Mouse (Mus musculus): ENCODE data around the gene Slc5a10. TPM values are rescaled to one million over a fixed set of nuclear protein-coding genes. Genes with fewer than 3 reads are reported as not detected.

Gene Slc5a10
- polyA plus RNA-seq, 1 experiment from 2014 or later = not detected

DNA sequence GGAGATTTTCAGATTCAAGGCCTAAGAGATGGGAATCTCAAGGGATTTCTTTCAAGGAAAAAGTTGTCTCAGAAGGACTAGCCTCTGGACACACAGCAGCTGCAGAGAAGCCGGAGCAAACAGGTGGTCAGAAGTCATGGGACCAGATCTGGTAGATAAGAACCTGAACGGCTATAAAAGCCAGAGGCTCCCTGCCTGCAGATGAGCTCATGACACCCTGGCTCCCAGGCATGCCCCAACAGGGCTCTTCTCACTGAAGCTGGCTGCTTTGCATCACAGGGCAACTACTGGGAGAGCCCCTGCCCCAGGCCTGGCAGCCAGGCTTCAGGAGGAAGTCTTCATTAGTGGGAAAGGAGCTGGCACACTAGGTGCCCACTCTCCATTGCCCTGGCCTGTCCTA lies 45.3 kb downstream of the Slc5a10 start:
- H3K9me3 ChIP-seq = no peaks in the 10 kb centered on the region
- no peak overlapping the region for H3K9ac ChIP-seq
- no peak for ATAC-seq (ENCODE audit: low FRiP score)
- peaks cover 17% of the 10 kb centered on the region for H3K4me1 ChIP-seq
- WGBS = 69% methylated on average over 2 of the region's 2 CpGs
- no peaks in the 10 kb centered on the region for H3K36me3 ChIP-seq (replicated peaks)
- H3K4me3 ChIP-seq (replicated peaks) = no peak overlapping the region
- no peak overlapping the region for H3K27ac ChIP-seq
- H3K27me3 ChIP-seq = peaks cover 21% of the 10 kb centered on the region
- H3K4me2 ChIP-seq = no peak overlapping the region

DNA sequence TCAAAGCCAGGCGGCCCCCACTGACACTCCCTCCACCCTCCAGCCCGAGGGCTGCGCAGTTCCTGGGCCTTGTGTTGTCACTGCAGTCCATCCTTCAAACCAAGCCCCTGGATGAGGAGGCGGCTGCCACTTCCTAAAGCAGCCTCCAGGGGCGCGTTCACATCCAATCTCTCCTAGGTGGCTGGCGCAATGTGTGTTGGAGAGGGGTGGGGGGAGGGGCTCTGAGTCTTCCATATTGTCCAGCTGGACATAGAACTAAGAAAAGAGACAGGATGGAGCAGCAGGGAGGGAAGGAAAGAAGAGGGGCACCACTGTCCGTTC lies 45.8 kb downstream of the Slc5a10 start:
- Histone ChIP-seq H3K36me3 (replicated peaks) (no peaks in the 10 kb centered on the region), H3K27ac (0 out of 2 replicates have a peak overlapping the region, but pooled peaks have one; percentile 19), H3K4me2 (peak overlapping the region; percentile 24; the same call in 1 of the 2 replicates), H3K9me3 (no peaks in the 10 kb centered on the region), H3K9ac (no peak overlapping the region), H3K4me3 (replicated peaks) (no peak overlapping the region), H3K4me1 (peaks cover 17% of the 10 kb centered on the region), H3K27me3 (peaks cover 20% of the 10 kb centered on the region)
- ATAC-seq (ENCODE audit: low FRiP score) = peak; percentile 72
- WGBS = 4% methylated on average over 8 of the region's 8 CpGs

DNA sequence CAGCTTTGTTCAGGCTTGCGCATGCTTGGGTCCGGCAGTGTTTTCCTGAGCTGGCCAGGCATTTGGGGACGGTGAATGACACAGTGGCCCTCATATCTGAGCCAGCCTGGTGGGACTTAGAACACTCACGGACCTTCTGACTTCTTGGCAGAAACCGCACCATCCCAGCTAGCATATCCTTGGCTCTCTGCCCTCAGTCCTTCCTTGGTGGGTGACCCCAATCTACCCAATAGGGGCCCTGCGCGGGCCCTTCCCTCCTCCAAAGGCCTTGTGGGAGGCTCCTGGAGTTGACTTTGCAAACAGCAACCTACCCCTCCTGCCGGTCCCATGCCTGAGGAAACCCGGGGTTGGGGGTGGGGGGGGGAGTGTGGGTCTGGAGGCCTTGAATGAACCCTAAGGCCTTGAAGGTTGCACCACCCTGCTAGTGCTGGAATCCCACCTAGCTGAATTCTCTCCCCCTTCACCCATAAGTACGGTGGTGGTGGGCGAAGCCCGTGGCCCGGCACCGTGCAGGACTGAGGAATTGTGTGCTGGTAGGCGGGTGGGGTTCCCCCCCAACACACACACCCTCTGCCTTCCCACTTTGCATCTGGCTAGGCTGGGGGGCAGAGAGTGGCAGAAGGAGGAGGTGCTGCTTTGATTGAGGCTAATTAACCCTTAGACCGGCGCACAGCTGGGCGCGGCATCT lies 46.3 kb downstream of the Slc5a10 start:
- peak; percentile 80; the same call in 1 of the 2 replicates for ATAC-seq (ENCODE audit: low FRiP score)
- H3K27me3 ChIP-seq = peaks cover 20% of the 10 kb centered on the region
- H3K9ac ChIP-seq = no peak overlapping the region
- H3K4me1 ChIP-seq = peaks cover 17% of the 10 kb centered on the region
- 24% methylated on average over 19 of the region's 19 CpGs for WGBS
- peak overlapping the region; percentile 24; the same call in 1 of the 2 replicates for H3K4me2 ChIP-seq
- no peaks in the 10 kb centered on the region for H3K9me3 ChIP-seq
- H3K36me3 ChIP-seq (replicated peaks) = no peaks in the 10 kb centered on the region
- 0 out of 2 replicates have a peak overlapping the region, but pooled peaks have one; percentile 19 for H3K27ac ChIP-seq
- no peak overlapping the region for H3K4me3 ChIP-seq (replicated peaks)

- H3K9ac ChIP-seq = no peak overlapping the region
- no peak overlapping the region for H3K27ac ChIP-seq
- H3K9me3 ChIP-seq = no peaks in the 10 kb centered on the region
- no peaks in the 10 kb centered on the region for H3K36me3 ChIP-seq (replicated peaks)
- ATAC-seq (ENCODE audit: low FRiP score) = no peak
- WGBS = 39% methylated on average over 8 of the region's 8 CpGs
- no peak overlapping the region for H3K4me2 ChIP-seq
- no peak overlapping the region for H3K4me3 ChIP-seq (replicated peaks)
- peaks cover 17% of the 10 kb centered on the region for H3K4me1 ChIP-seq
- peaks cover 17% of the 10 kb centered on the region for H3K27me3 ChIP-seq
Measured at GRCm38 (mm10) chr11:61673686-61674085, 46.9 kb downstream of the Slc5a10 start.

GRCm38 (mm10) chr11:61671781-61672383 lies 48.7 kb downstream of the Slc5a10 start:
- no peak overlapping the region for H3K9ac ChIP-seq
- no peaks in the 10 kb centered on the region for H3K9me3 ChIP-seq
- no peaks in the 10 kb centered on the region for H3K36me3 ChIP-seq (replicated peaks)
- ATAC-seq (ENCODE audit: low FRiP score) = no peak
- no peak overlapping the region for H3K4me2 ChIP-seq
- H3K4me3 ChIP-seq (replicated peaks) = no peak overlapping the region
- WGBS = 65% methylated on average over 19 of the region's 19 CpGs
- no peak overlapping the region for H3K27ac ChIP-seq
- peaks cover 15% of the 10 kb centered on the region for H3K27me3 ChIP-seq
- H3K4me1 ChIP-seq = peaks cover 17% of the 10 kb centered on the region

- 84% methylated on average over 14 of the region's 14 CpGs for WGBS
Measured at GRCm38 (mm10) chr11:61669492-61670490, 50.8 kb downstream of the Slc5a10 start.

GRCm38 (mm10) chr11:61667782-61668181 lies 52.8 kb downstream of the Slc5a10 start:
- Histone ChIP-seq H3K27ac (no peak overlapping the region), H3K4me2 (no peak overlapping the region), H3K4me1 (no peaks in the 10 kb centered on the region), H3K27me3 (peaks cover 11% of the 10 kb centered on the region; the same call in 1 of the 2 replicates), H3K36me3 (replicated peaks) (no peaks in the 10 kb centered on the region), H3K9ac (no peak overlapping the region), H3K4me3 (replicated peaks) (no peak overlapping the region), H3K9me3 (no peaks in the 10 kb centered on the region)
- WGBS = 79% methylated on average over 5 of the region's 5 CpGs
- ATAC-seq (ENCODE audit: low FRiP score) = no peak

More at GRCm38 (mm10) chr11:61669492-61670490, 50.8 kb downstream of the Slc5a10 start:
- H3K27ac ChIP-seq = no peak overlapping the region
- H3K9ac ChIP-seq = no peak overlapping the region
- no peaks in the 10 kb centered on the region for H3K36me3 ChIP-seq (replicated peaks)
- no peaks in the 10 kb centered on the region for H3K9me3 ChIP-seq
- no peak for ATAC-seq (ENCODE audit: low FRiP score)
- no peak overlapping the region for H3K4me2 ChIP-seq
- H3K4me1 ChIP-seq = peaks cover 9% of the 10 kb centered on the region
- H3K27me3 ChIP-seq = peaks cover 11% of the 10 kb centered on the region
- H3K4me3 ChIP-seq (replicated peaks) = no peak overlapping the region

- no peak overlapping the region for H3K27ac ChIP-seq
- H3K4me2 ChIP-seq = no peak overlapping the region
- no peak overlapping the region for H3K9ac ChIP-seq
- H3K9me3 ChIP-seq = no peaks in the 10 kb centered on the region
- H3K4me3 ChIP-seq (replicated peaks) = no peak overlapping the region
- H3K27me3 ChIP-seq = peaks cover 6% of the 10 kb centered on the region; the same call in 1 of the 2 replicates
- H3K36me3 ChIP-seq (replicated peaks) = no peaks in the 10 kb centered on the region
- no peaks in the 10 kb centered on the region for H3K4me1 ChIP-seq
- 79% methylated on average over 5 of the region's 5 CpGs for WGBS
- no peak for ATAC-seq (ENCODE audit: low FRiP score)
Measured at GRCm38 (mm10) chr11:61667248-61667647, 53.4 kb downstream of the Slc5a10 start.

- H3K4me3 ChIP-seq (replicated peaks) = no peak overlapping the region
- ATAC-seq (ENCODE audit: low FRiP score) = no peak
- 41% methylated on average over 7 of the region's 7 CpGs for WGBS
- no peaks in the 10 kb centered on the region for H3K4me1 ChIP-seq
- H3K9me3 ChIP-seq = no peaks in the 10 kb centered on the region
- no peak overlapping the region for H3K27ac ChIP-seq
- H3K9ac ChIP-seq = no peak overlapping the region
- H3K36me3 ChIP-seq (replicated peaks) = no peaks in the 10 kb centered on the region
- no peaks in the 10 kb centered on the region for H3K27me3 ChIP-seq
- no peak overlapping the region for H3K4me2 ChIP-seq
Measured at GRCm38 (mm10) chr11:61665991-61666799, 54.4 kb downstream of the Slc5a10 start.

DNA sequence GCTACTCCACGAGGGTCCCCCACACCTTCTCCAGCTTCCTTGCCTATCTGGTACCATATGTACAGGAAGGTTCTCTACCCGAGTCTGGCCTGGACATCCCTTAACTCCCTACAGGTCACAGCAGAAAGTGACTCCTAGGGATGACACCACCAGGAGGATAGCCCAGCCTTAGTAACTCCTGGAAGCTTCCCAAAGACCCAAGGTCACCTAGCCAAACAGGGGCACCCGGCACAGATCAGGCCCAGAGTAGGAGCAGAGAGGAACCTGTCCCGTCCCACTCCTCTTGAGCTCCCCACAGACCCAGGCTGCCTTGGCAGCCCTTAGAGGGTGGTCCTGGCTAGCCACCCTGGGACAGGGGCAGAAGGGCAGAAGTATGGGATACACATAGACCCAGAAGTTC lies 55.2 kb downstream of the Slc5a10 start:
- no peaks in the 10 kb centered on the region for H3K9me3 ChIP-seq
- H3K4me3 ChIP-seq (replicated peaks) = no peak overlapping the region
- no peak overlapping the region for H3K4me2 ChIP-seq
- 84% methylated on average over 4 of the region's 4 CpGs for WGBS
- H3K27me3 ChIP-seq = no peaks in the 10 kb centered on the region
- no peaks in the 10 kb centered on the region for H3K36me3 ChIP-seq (replicated peaks)
- no peak overlapping the region for H3K9ac ChIP-seq
- no peak for ATAC-seq (ENCODE audit: low FRiP score)
- H3K27ac ChIP-seq = no peak overlapping the region
- H3K4me1 ChIP-seq = no peaks in the 10 kb centered on the region

DNA sequence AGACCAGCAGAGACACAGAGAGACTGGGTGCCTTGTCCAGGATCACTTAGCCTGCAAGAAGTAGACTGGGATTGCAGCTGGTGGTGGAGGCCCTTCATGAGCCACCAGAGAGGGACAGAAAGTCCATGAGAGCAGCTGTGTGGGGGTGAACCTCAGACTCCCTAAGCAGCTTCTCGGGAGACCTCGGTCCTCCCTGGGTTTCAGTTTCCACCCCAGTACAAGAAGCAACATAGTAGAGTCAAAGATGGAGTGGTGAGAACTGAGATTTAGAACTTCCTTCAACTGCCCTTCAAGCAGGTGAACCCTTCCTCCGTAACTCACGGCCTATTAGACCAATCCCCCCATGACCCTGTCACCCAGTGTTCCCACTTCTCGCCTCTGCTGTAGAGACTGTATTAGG lies 58.4 kb downstream of the Slc5a10 start:
- H3K9me3 ChIP-seq = no peaks in the 10 kb centered on the region
- no peak overlapping the region for H3K4me3 ChIP-seq (replicated peaks)
- H3K4me2 ChIP-seq = no peak overlapping the region
- no peak overlapping the region for H3K9ac ChIP-seq
- H3K36me3 ChIP-seq (replicated peaks) = no peaks in the 10 kb centered on the region
- no peaks in the 10 kb centered on the region for H3K4me1 ChIP-seq
- no peaks in the 10 kb centered on the region for H3K27me3 ChIP-seq
- 91% methylated on average over 5 of the region's 5 CpGs for WGBS
- no peak for ATAC-seq (ENCODE audit: low FRiP score)
- H3K27ac ChIP-seq = no peak overlapping the region
